Mouse (Mus musculus) embryonic fibroblast, embryonic 13.5 days (primary cell): ENCODE results near the gene Rap1b.

Source experiments
- CTCF ChIP-seq: IDR thresholded peaks from 2 replicates; pipeline ENCODE4 v1.5.1; 2011; ENCODE audit warnings: mild to moderate bottlenecking, control low read depth, low read length, moderate library complexity, borderline replicate concordance; ENCODE audit not compliant: insufficient read depth
- POLR2A ChIP-seq: IDR thresholded peaks from 2 replicates; pipeline ENCODE4 v1.6.1; 2011; ENCODE audit warnings: low read depth, mild to moderate bottlenecking, control low read depth, low read length, moderate library complexity

DNA sequence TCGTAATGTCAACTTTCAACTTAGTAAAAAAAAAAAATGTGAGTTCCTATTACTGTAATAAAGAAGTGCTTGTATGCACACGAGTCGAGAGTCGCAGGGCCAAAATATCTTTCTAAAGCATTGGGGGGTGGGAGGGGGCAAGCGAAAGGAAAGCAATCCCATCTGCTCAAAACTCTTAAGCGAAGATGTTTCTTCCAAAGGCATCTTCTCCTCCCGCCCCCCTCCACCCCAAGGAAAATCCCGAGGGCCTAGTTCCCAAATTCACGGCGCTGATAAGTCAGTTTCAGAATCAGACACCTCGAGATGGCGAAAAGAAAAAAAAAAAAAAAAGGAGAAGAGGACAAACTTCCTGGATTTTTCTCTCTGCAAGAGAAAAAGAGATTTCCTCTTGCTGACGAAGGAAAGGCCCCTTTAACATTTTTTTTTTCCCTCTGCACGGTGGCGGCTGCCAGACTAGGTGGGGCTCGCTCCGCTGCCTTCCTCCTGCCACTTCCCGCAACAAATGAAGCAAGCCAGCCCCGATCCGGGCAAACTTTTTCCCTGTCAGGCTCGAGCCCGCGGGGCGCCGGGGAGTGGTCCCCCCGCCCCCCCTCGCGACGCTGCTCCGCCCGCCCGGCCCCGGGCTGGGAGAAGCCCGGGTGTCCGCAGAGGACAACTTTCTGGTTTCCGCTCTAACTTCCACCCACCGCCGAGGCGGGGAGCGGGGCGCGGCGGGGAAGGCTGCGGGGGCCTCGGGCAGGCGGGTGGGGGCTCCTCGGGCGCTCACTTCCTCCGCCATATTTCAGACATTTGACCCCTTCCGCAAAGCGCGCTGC, 846 bp downstream of the Rap1b start:
- TF ChIP-seq CTCF (no peak), POLR2A (no peak)
